Mouse (Mus musculus): ENCODE measurements around the gene Asna1. TPM values are rescaled to one million over a fixed set of nuclear protein-coding genes. Genes with fewer than 3 reads are reported as not detected.

Asna1 gene
- total RNA-seq, 2 experiments from 2014 or later: 65.7 to 67.1 TPM

DNA sequence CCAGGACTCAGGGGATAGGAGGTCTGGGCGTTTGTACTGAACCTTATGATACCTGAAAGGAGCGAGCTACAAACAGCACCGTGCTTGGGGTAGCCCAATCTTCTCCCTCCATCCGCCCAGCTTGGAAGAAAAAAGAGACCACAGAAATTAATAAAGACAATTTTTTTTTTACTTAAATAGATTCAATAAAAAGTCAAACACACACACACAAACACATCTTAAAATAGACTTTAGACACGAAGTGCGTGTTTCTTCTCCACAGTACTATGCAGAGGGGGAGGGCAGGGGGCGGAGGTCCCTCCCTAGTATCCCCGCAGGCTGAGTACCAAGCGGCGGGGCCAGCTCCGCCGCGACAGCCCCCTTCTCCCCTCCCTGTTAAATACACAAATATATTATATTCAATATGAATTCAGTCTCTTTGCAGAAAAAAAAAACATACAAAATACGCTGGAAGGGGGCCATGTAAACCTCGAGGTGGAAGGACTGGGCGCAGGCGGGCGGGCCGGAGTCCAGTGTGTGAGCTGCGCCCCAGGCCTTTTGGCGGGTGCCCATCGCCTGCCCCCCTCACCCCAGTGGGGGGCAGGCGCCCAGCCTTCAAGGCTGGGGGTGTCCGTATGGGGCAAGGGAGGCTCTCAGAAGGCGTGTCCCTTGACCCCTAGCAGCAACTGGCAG lies 48.2 kb downstream of the Asna1 start:
- DNase-seq: no peak
- intact Hi-C loops (cut with DNase I): no loop called here

- peak; percentile 96 to 97 for DNase-seq
- intact Hi-C loops (cut with DNase I): no loop called here
These were observed 48.9 kb downstream of the Asna1 start for GRCm38 (mm10) chr8:84976031-84976762.

GRCm38 (mm10) chr8:84975434-84975833 lies 49.6 kb downstream of the Asna1 start:
- intact Hi-C loops (cut with DNase I): loop anchor here (1.0 kb wide), 1 partner anchor 14 kb away; no protein-coding TSS in a partner anchor
- DNase-seq: peak; percentile 66 to 81

DNA sequence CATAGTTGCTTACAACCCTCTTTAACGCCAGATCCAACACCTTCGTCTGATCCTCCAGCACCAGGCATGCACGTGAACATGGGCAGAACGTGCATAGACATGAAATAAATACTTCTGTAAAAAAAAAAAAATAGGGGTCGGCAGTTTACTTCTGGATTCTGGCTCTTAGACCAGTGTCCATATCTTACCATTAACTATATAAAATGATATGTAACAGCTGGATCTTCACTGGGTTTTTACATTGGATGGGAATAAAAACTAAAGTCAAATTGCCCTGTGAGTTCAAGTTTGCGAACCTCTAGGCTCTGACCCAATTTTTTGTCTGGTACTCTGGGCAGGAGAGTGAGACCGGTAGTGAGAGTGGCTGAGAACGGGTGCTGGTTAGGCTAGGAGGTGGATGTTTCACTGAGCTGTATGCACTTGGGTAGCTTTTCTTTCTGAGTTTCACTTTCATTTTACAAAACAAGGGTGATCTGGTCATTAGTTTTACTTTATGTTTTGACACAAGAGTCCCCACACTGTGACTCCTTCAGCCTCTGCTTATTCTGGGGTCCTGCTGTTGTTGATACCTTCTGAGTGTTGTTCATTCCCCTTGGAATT lies 50.4 kb downstream of the Asna1 start:
- intact Hi-C loops (cut with DNase I): loop anchor here (1.0 kb wide), 1 partner anchor 15 kb away; no protein-coding TSS in a partner anchor
- DNase-seq: no peak

- intact Hi-C loops (cut with DNase I): no loop called here
- peak; percentile 61 to 72 for DNase-seq
These were observed 51.1 kb downstream of the Asna1 start for GRCm38 (mm10) chr8:84973803-84974542.

- no peak for DNase-seq
- intact Hi-C loops (cut with DNase I): no loop called here
These were observed 52.0 kb downstream of the Asna1 start for GRCm38 (mm10) chr8:84973079-84973478.

GRCm38 (mm10) chr8:84970913-84971312 lies 54.2 kb downstream of the Asna1 start:
- DNase-seq: no peak
- intact Hi-C loops (cut with DNase I): no loop called here

GRCm38 (mm10) chr8:84970135-84970790 lies 54.8 kb downstream of the Asna1 start:
- intact Hi-C loops (cut with DNase I): no loop called here

GRCm38 (mm10) chr8:84969241-84970134 lies 55.6 kb downstream of the Asna1 start, which contains the start of the genes Gm49661, Prdx2 and Rnaseh2a:
Gene Gm49661, minus strand, starts transcription at chr8:84969433.
Gene Prdx2, plus strand, starts transcription at chr8:84969587.
Gene Rnaseh2a, minus strand, starts transcription at chr8:84969767.
- peak; percentile 77 to 78 for DNase-seq
- intact Hi-C loops (cut with DNase I): no loop called here

More at GRCm38 (mm10) chr8:84970135-84970790, 54.8 kb downstream of the Asna1 start:
- no peak for DNase-seq

- no peak for DNase-seq
- intact Hi-C loops (cut with DNase I): no loop called here
These were observed 56.4 kb downstream of the Asna1 start for GRCm38 (mm10) chr8:84968650-84969049.

Small RNA genes lying within 50 kb of the gene (microRNA-seq; reads per million reads assigned to microRNA genes)
- gene Mir7070: 0 to 6.5 reads per million in 2 experiments

Other genes with a start within 250 kb of the Asna1 start
- 100 to 1,000 TPM; 276 to 280 TPM for gene Nfix, start 224.9 kb downstream of the Asna1 start, total RNA-seq (2021)
- 1 to 10 TPM; 6.1 to 6.4 TPM for gene Dand5, start 202.5 kb downstream of the Asna1 start, total RNA-seq (2021)
- gene Gadd45gip1, start 193.8 kb downstream of the Asna1 start, total RNA-seq (2021): 10 to 100 TPM; 23.0 to 25.0 TPM
- 10 to 100 TPM; 78.9 to 79.9 TPM for gene Rad23a, start 184.6 kb downstream of the Asna1 start, total RNA-seq (2021)
- gene Calr, start 178.3 kb downstream of the Asna1 start, total RNA-seq (2021): 100 to 1,000 TPM; 262 to 331 TPM
- gene Farsa, start 168.3 kb downstream of the Asna1 start, total RNA-seq (2021): 10 to 100 TPM; 23.7 to 27.8 TPM
- gene Syce2, start 153.2 kb downstream of the Asna1 start, total RNA-seq (2021): 1 to 10 TPM; 2.2 to 3.7 TPM
- gene Gcdh, start 131.4 kb downstream of the Asna1 start, total RNA-seq (2021): 10 to 100 TPM; 41.4 to 42.0 TPM
- gene Klf1, start 123.4 kb downstream of the Asna1 start, total RNA-seq (2021): not detected
- 1 to 10 TPM; 5.9 to 7.3 TPM for gene Dnase2a, start 116.7 kb downstream of the Asna1 start, total RNA-seq (2021)
- not detected for gene Mast1, start 87.9 kb downstream of the Asna1 start, total RNA-seq (2021)
- not detected for gene Rtbdn, start 78.3 kb downstream of the Asna1 start, total RNA-seq (2021)
- gene Gm49661, start 55.8 kb downstream of the Asna1 start, total RNA-seq (2021): 1 to 10 TPM; 1.1 to 2.7 TPM
- 100 to 1,000 TPM; 627 to 727 TPM for gene Prdx2, start 55.7 kb downstream of the Asna1 start, total RNA-seq (2021)
- gene Rnaseh2a, start 55.5 kb downstream of the Asna1 start, total RNA-seq (2021): 10 to 100 TPM; 39.7 to 50.7 TPM
- gene Junb, start 46.6 kb downstream of the Asna1 start, total RNA-seq (2021): 10 to 100 TPM; 11.2 to 13.9 TPM
- gene Hook2, start 34.7 kb downstream of the Asna1 start, total RNA-seq (2021): 1 to 10 TPM; 1.6 to 2.0 TPM
- gene Best2, start 10.8 kb downstream of the Asna1 start, total RNA-seq (2021): not detected
- gene Trir, start 1.5 kb upstream of the Asna1 start, total RNA-seq (2021): 10 to 100 TPM; 90.8 to 99.1 TPM
- 10 to 100 TPM; 28.0 to 42.2 TPM for gene Tnpo2, start 11.6 kb upstream of the Asna1 start, total RNA-seq (2021)
- gene Fbxw9, start 34.8 kb upstream of the Asna1 start, total RNA-seq (2021): 1 to 10 TPM; 6.8 to 9.1 TPM
- not detected for gene Gm5741, start 42.7 kb upstream of the Asna1 start, total RNA-seq (2021)
- 10 to 100 TPM; 23.5 to 27.8 TPM for gene Dhps, start 46.5 kb upstream of the Asna1 start, total RNA-seq (2021)
- 10 to 100 TPM; 37.0 to 40.2 TPM for gene Wdr83os, start 55.5 kb upstream of the Asna1 start, total RNA-seq (2021)
- gene Wdr83, start 56.0 kb upstream of the Asna1 start, total RNA-seq (2021): 10 to 100 TPM; 27.2 to 27.6 TPM
- gene Man2b1, start 58.0 kb upstream of the Asna1 start, total RNA-seq (2021): 10 to 100 TPM; 30.4 to 37.8 TPM
- 1 to 10 TPM; 2.0 to 2.5 TPM for gene Zfp791, start 97.8 kb upstream of the Asna1 start, total RNA-seq (2021)
- gene Cks1brt, start 126.6 kb upstream of the Asna1 start, total RNA-seq (2021): not detected
- not detected for gene Olfr371, start 200.7 kb upstream of the Asna1 start, total RNA-seq (2021)

Data from heart, postnatal 14 days (tissue).